Mouse (Mus musculus) CH12.LX (cell line): ENCODE measurements around the gene Llcfc1. TPM values are rescaled to one million over a fixed set of nuclear protein-coding genes. Genes with fewer than 3 reads are reported as not detected.

ENCODE experiments used
- DNase-seq: peaks from one replicate; pipeline ENCODE4 v3.0.0-alpha.2; 2013; ENCODE audit errors: extremely low read depth
- H3K27ac ChIP-seq: 2 replicates; pipeline ENCODE4 v1.5.1; 2012; ENCODE audit warnings: low read depth, mild to moderate bottlenecking, control low read depth, moderate library complexity; ENCODE audit not compliant: insufficient read depth
- H3K27me3 ChIP-seq: replicated peaks from 2 replicates; pipeline ENCODE3; 2012; ENCODE audit warnings: inconsistent platforms
- H3K36me3 ChIP-seq, 2 experiments: replicated peaks in 1 of 2; 2 replicates each; pipeline versions ENCODE3 to v1.6.1; 2012; ENCODE audit warnings: inconsistent platforms in 1 of 2, low read length in 1 of 2, mild to moderate bottlenecking in 1 of 2, mixed read lengths in 1 of 2, moderate library complexity in 1 of 2; ENCODE audit not compliant: control insufficient read depth in 1 of 2, insufficient read depth in 1 of 2
- H3K4me1 ChIP-seq, 2 experiments: 2 replicates each; pipeline ENCODE4 v1.6.1; 2012; ENCODE audit warnings: inconsistent platforms in 1 of 2, moderate library complexity in 1 of 2; ENCODE audit not compliant: insufficient read depth in 2 of 2, control insufficient read depth in 1 of 2
- H3K4me2 ChIP-seq: 2 replicates; pipeline ENCODE4 v1.6.1; 2012; ENCODE audit warnings: low read depth, mild to moderate bottlenecking, control low read depth; ENCODE audit not compliant: poor library complexity, insufficient read depth, severe bottlenecking
- H3K4me3 ChIP-seq, 3 experiments: fragments of 150-350 bp in 1 of 3; sonication (generic) in 1 of 3; replicated peaks in 1 of 3; 2 replicates each; pipeline versions ENCODE3 to v1.5.1; 2011 to 2012; ENCODE audit warnings: low read depth in 2 of 3, low read length in 2 of 3, mild to moderate bottlenecking in 2 of 3, moderate library complexity in 2 of 3, control low read depth in 1 of 3, improper control_type of control experiment in 1 of 3, inconsistent platforms in 1 of 3, mixed read lengths in 1 of 3; ENCODE audit not compliant: poor library complexity in 1 of 3
- H3K79me2 ChIP-seq: replicated peaks from 2 replicates; pipeline ENCODE4 v1.6.1; 2012; ENCODE audit warnings: mild to moderate bottlenecking, moderate library complexity; ENCODE audit not compliant: control insufficient read depth, poor library complexity, insufficient read depth, severe bottlenecking; ENCODE audit errors: extremely low read depth
- H3K9ac ChIP-seq: 2 replicates; pipeline ENCODE4 v1.6.1; 2012; ENCODE audit warnings: low read depth, mild to moderate bottlenecking, control low read depth, moderate library complexity; ENCODE audit not compliant: insufficient read depth
- H3K9me3 ChIP-seq: replicated peaks from 2 replicates; pipeline ENCODE3; 2012; ENCODE audit warnings: low read length, inconsistent platforms, mixed read lengths
- BHLHE40 ChIP-seq: IDR thresholded peaks from 2 replicates; pipeline ENCODE4 v1.6.1; 2011; ENCODE audit warnings: mild to moderate bottlenecking, low read depth, low read length, improper control_type of control experiment
- CHD1 ChIP-seq: IDR thresholded peaks from 2 replicates; pipeline ENCODE4 v1.6.1; 2012; ENCODE audit warnings: low read depth, low read length, improper control_type of control experiment, inconsistent platforms
- CHD2 ChIP-seq: IDR thresholded peaks from 2 replicates; pipeline ENCODE4 v1.6.1; 2011; ENCODE audit warnings: low read length, improper control_type of control experiment
- CTCF ChIP-seq, 2 experiments: IDR thresholded peaks in 1 of 2; conservative IDR thresholded peaks in 1 of 2; 2 replicates each; pipeline ENCODE4 v1.5.1; 2011 to 2012; ENCODE audit warnings: low read depth in 2 of 2, low read length in 2 of 2, improper control_type of control experiment in 1 of 2, inconsistent platforms in 1 of 2, mild to moderate bottlenecking in 1 of 2, moderate library complexity in 1 of 2
- E2F4 ChIP-seq: IDR thresholded peaks from 2 replicates; pipeline ENCODE4 v1.6.1; 2011; ENCODE audit warnings: low read depth, low read length, improper control_type of control experiment; ENCODE audit not compliant: insufficient replicate concordance
- EP300 ChIP-seq: IDR thresholded peaks from 2 replicates; pipeline ENCODE4 v1.6.1; 2011; ENCODE audit warnings: low read length, improper control_type of control experiment
- GABPA ChIP-seq: IDR thresholded peaks from 2 replicates; pipeline ENCODE4 v1.6.1; 2012; ENCODE audit warnings: low read depth, low read length, improper control_type of control experiment, inconsistent platforms; ENCODE audit not compliant: insufficient replicate concordance
- IRF4 ChIP-seq: IDR thresholded peaks from 2 replicates; pipeline ENCODE4 v1.6.1; 2014; ENCODE audit warnings: low read depth, mild to moderate bottlenecking, inconsistent platforms, low read length, improper control_type of control experiment
- JUN ChIP-seq: IDR thresholded peaks from 2 replicates; pipeline ENCODE4 v1.6.1; 2011; ENCODE audit warnings: low read depth, mild to moderate bottlenecking, low read length, improper control_type of control experiment, moderate library complexity; ENCODE audit not compliant: insufficient read depth
- KAT2A ChIP-seq: IDR thresholded peaks from 2 replicates; pipeline ENCODE4 v1.6.1; 2012; ENCODE audit warnings: low read length, improper control_type of control experiment, inconsistent platforms; ENCODE audit not compliant: insufficient replicate concordance
- MAFK ChIP-seq: IDR thresholded peaks from 2 replicates; pipeline ENCODE4 v1.6.1; 2011; ENCODE audit warnings: low read length, improper control_type of control experiment; ENCODE audit not compliant: insufficient replicate concordance
- MAX ChIP-seq: IDR thresholded peaks from 2 replicates; pipeline ENCODE4 v1.6.1; 2011; ENCODE audit warnings: low read length, improper control_type of control experiment
- MEF2A ChIP-seq: IDR thresholded peaks from 2 replicates; pipeline ENCODE4 v1.6.1; 2014; ENCODE audit warnings: low read depth, mild to moderate bottlenecking, inconsistent platforms, low read length, improper control_type of control experiment, borderline replicate concordance
- MYC ChIP-seq: IDR thresholded peaks from 2 replicates; pipeline ENCODE4 v1.6.1; 2011; ENCODE audit warnings: low read depth, mild to moderate bottlenecking, improper control_type of control experiment, low read length
- NELFE ChIP-seq: IDR thresholded peaks from 2 replicates; pipeline ENCODE4 v1.6.1; 2011; ENCODE audit warnings: low read depth, low read length, improper control_type of control experiment
- NRF1 ChIP-seq: IDR thresholded peaks from 2 replicates; pipeline ENCODE4 v1.6.1; 2014; ENCODE audit warnings: low read depth, mild to moderate bottlenecking, inconsistent platforms, low read length, improper control_type of control experiment, moderate library complexity
- PAX5 ChIP-seq: IDR thresholded peaks from 2 replicates; pipeline ENCODE4 v1.6.1; 2012; ENCODE audit warnings: low read length, inconsistent platforms, mixed read lengths
- POLR2A ChIP-seq: IDR thresholded peaks from 2 replicates; pipeline ENCODE4 v1.6.1; 2011; ENCODE audit warnings: low read depth, mild to moderate bottlenecking, improper control_type of control experiment, low read length
- RAD21 ChIP-seq: IDR thresholded peaks from 2 replicates; pipeline ENCODE4 v1.6.1; 2011; ENCODE audit warnings: low read depth, mild to moderate bottlenecking, low read length, improper control_type of control experiment, moderate library complexity
- RCOR1 ChIP-seq: conservative IDR thresholded peaks from 2 replicates; pipeline ENCODE4 v1.6.1; 2012; ENCODE audit warnings: low read depth, mild to moderate bottlenecking, inconsistent platforms, low read length, improper control_type of control experiment
- SIN3A ChIP-seq: IDR thresholded peaks from 2 replicates; pipeline ENCODE4 v1.6.1; 2012; ENCODE audit warnings: low read length, improper control_type of control experiment, inconsistent platforms
- SMC3 ChIP-seq: IDR thresholded peaks from 2 replicates; pipeline ENCODE4 v1.6.1; 2011; ENCODE audit warnings: low read depth, low read length, improper control_type of control experiment
- TBP ChIP-seq: conservative IDR thresholded peaks from 2 replicates; pipeline ENCODE4 v1.6.1; 2011; ENCODE audit warnings: low read depth, low read length, improper control_type of control experiment
- USF1 ChIP-seq: IDR thresholded peaks from 2 replicates; pipeline ENCODE4 v1.6.1; 2014; ENCODE audit warnings: low read depth, mild to moderate bottlenecking, inconsistent platforms, low read length, improper control_type of control experiment
- USF2 ChIP-seq: conservative IDR thresholded peaks from 2 replicates; pipeline ENCODE4 v1.6.1; 2011; ENCODE audit warnings: low read depth, low read length, improper control_type of control experiment
- ZC3H11A ChIP-seq: IDR thresholded peaks from 2 replicates; pipeline ENCODE4 v1.6.1; 2012; ENCODE audit warnings: low read depth, mild to moderate bottlenecking, inconsistent platforms, low read length, improper control_type of control experiment
- ZKSCAN1 ChIP-seq: IDR thresholded peaks from 2 replicates; pipeline ENCODE4 v1.6.1; 2012; ENCODE audit warnings: low read depth, inconsistent platforms, low read length, improper control_type of control experiment, borderline replicate concordance
- ZMIZ1 ChIP-seq: IDR thresholded peaks from 2 replicates; pipeline ENCODE4 v1.6.1; 2012; ENCODE audit warnings: low read depth, mild to moderate bottlenecking, inconsistent platforms, low read length, improper control_type of control experiment
- ZNF384 ChIP-seq: IDR thresholded peaks from 2 replicates; pipeline ENCODE4 v1.6.1; 2012; ENCODE audit warnings: low read depth, low read length, improper control_type of control experiment, inconsistent platforms
- dilution Hi-C: fragments of 300-500 bp; cut with MboI; formaldehyde crosslinking; loops from 2 replicates; pipeline ENCODE4 v1.14.3; 2020; ENCODE audit warnings: low sequenced_read_pairs; ENCODE audit not compliant: extremely low pct_unique_long_range_greater_than_20kb, extremely low pct_ligation_motif_present
- in situ Hi-C: fragments of 300-500 bp; cut with MboI; formaldehyde crosslinking; loops from 3 replicates; pipeline ENCODE4 v1.14.3; 2019; ENCODE audit warnings: low sequenced_read_pairs, low pct_ligation_motif_present, low pct_unique_long_range_greater_than_20kb, mixed read lengths
- polyA plus RNA-seq: library from polyadenylated mRNA; unstranded; fragments of >175 nt; gene quantifications from 2 replicates; pipeline ENCODE4 v1.2.1, GENCODE M21; 2012; ENCODE audit warnings: low read depth; ENCODE audit not compliant: insufficient read length
- total RNA-seq, 2 experiments: library from RNA; depleted of rRNA; stranded (reverse); fragments of 300-350 nt in 1 of 2; fragments of >200 nt in 1 of 2; gene quantifications; 2 replicates each; pipeline ENCODE4 v1.2.3; 2012 to 2014

Llcfc1 gene
- total and polyA plus RNA-seq, 3 experiments, result not detected

GRCm38 (mm10) chr6:41642765-41643164 is 41.5 kb upstream of the Llcfc1 start:
- in situ Hi-C loops, result no loop called here
- DNase-seq, result no peak
- no peak overlapping the region for H3K9ac ChIP-seq

GRCm38 (mm10) chr6:41643227-41643626 is 41.0 kb upstream of the Llcfc1 start:
- no peak for DNase-seq
- Histone ChIP-seq H3K27me3 (no peaks in the 10 kb centered on the region), H3K9me3 (no peaks in the 10 kb centered on the region), H3K79me2 (no peaks in the 10 kb centered on the region), H3K36me3 (no peaks in the 10 kb centered on the region), H3K4me1 (no peaks in the 10 kb centered on the region), H3K4me3 (no peak overlapping the region), H3K4me2 (no peak overlapping the region), H3K27ac (no peak overlapping the region), H3K9ac (no peak overlapping the region)
- in situ Hi-C loops (no loop called here), dilution Hi-C loops (no loop called here)
- no peak for TF ChIP-seq MEF2A
- TF ChIP-seq PAX5, result no peak
- TF ChIP-seq ZNF384, result no peak
- no peak for TF ChIP-seq SMC3
- no peak for TF ChIP-seq CHD1
- TF ChIP-seq JUN, result no peak
- TF ChIP-seq RCOR1, result no peak
- TF ChIP-seq ZC3H11A, result no peak
- no peak for TF ChIP-seq EP300
- no peak for TF ChIP-seq IRF4
- TF ChIP-seq NRF1, result no peak
- TF ChIP-seq SIN3A, result no peak
- TF ChIP-seq USF2, result no peak
- TF ChIP-seq CHD2, result no peak
- no peak for TF ChIP-seq TBP
- no peak for TF ChIP-seq E2F4
- TF ChIP-seq, all 38 proteins: peak for 0

More at GRCm38 (mm10) chr6:41642765-41643164, 41.5 kb upstream of the Llcfc1 start:
- Histone ChIP-seq H3K79me2 (no peaks in the 10 kb centered on the region), H3K4me2 (no peak overlapping the region), H3K9me3 (no peaks in the 10 kb centered on the region), H3K4me3 (no peak overlapping the region), H3K27me3 (no peaks in the 10 kb centered on the region), H3K36me3 (no peaks in the 10 kb centered on the region), H3K4me1 (no peaks in the 10 kb centered on the region), H3K27ac (no peak overlapping the region)
- dilution Hi-C loops, result no loop called here
- TF ChIP-seq BHLHE40, result no peak
- no peak for TF ChIP-seq MAX
- no peak for TF ChIP-seq ZC3H11A
- TF ChIP-seq JUN, result no peak
- no peak for TF ChIP-seq CTCF (conservative IDR thresholded peaks at IDR 0.05 in 1 of 2, IDR thresholded peaks at IDR 0.05 in 1 of 2; ENCODE audit: low read depth in 2 of 2, low read length in 2 of 2)
- TF ChIP-seq GABPA, result no peak
- TF ChIP-seq E2F4, result no peak
- no peak for TF ChIP-seq ZNF384
- TF ChIP-seq ZKSCAN1, result no peak
- TF ChIP-seq RAD21, result no peak
- TF ChIP-seq KAT2A, result no peak
- TF ChIP-seq MAFK, result no peak
- TF ChIP-seq USF1, result no peak
- no peak for TF ChIP-seq MYC
- TF ChIP-seq NELFE, result no peak
- TF ChIP-seq PAX5, result no peak
- no peak for TF ChIP-seq NRF1
- TF ChIP-seq ZMIZ1, result no peak
- no peak for TF ChIP-seq POLR2A
- no peak for TF ChIP-seq CHD2
